In genomic region chr1:192726996-192727624, GRCm38 (mm10) we compare ENCODE assay signal across 7 mouse cellular contexts. TPM values are rescaled to one million over a fixed set of nuclear protein-coding genes. Genes with fewer than 3 reads are reported as not detected.
DNase-seq lines count a peak whose midpoint lies in the region; ATAC-seq and TF ChIP-seq lines count a peak whose summit lies in the region.

No protein-coding gene starts in this region.

- H3K9ac ChIP-seq in forebrain, embryonic 14.5 days (ENCODE audit: low read length): no peak overlapping the region
- no peak overlapping the region for H3K9ac ChIP-seq in hindbrain, embryonic 11.5 days (ENCODE audit: low read depth, low read length)

- no peaks in the 10 kb centered on the region for H3K27me3 ChIP-seq in Patski
- no peaks in the 10 kb centered on the region for H3K27me3 ChIP-seq in forebrain, embryonic 14.5 days (replicated peaks; ENCODE audit: control insufficient read depth, insufficient read depth, low read length)
- H3K27me3 ChIP-seq in hindbrain, embryonic 11.5 days (ENCODE audit: control insufficient read depth, insufficient read depth, low read length): no peaks in the 10 kb centered on the region; the same call in 1 of the 2 replicates
- peaks cover 9% of the 10 kb centered on the region for H3K27me3 ChIP-seq in megakaryocyte, embryonic 14.5 days (replicated peaks)

- H3K4me1 ChIP-seq in forebrain, embryonic 14.5 days (ENCODE audit: control insufficient read depth, insufficient read depth, low read length): no peaks in the 10 kb centered on the region
- H3K4me1 ChIP-seq in hindbrain, embryonic 11.5 days (replicated peaks; ENCODE audit: control insufficient read depth, insufficient read depth, low read length): no peaks in the 10 kb centered on the region
- H3K4me1 ChIP-seq in megakaryocyte, embryonic 14.5 days: no peaks in the 10 kb centered on the region; the same call in 1 of the 2 replicates

- no peaks in the 10 kb centered on the region for H3K9me3 ChIP-seq in forebrain, embryonic 14.5 days (replicated peaks; ENCODE audit: control insufficient read depth, low read length)
- no peaks in the 10 kb centered on the region for H3K9me3 ChIP-seq in hindbrain, embryonic 11.5 days (ENCODE audit: control insufficient read depth, low read length)
- H3K9me3 ChIP-seq in megakaryocyte, embryonic 14.5 days: no peaks in the 10 kb centered on the region

- POLR2A ChIA-PET in Patski (lab: Charles Lee): no interaction called here

- no peak overlapping the region for H3K4me2 ChIP-seq in forebrain, embryonic 14.5 days (ENCODE audit: low read length)
- H3K4me2 ChIP-seq in hindbrain, embryonic 11.5 days (replicated peaks; ENCODE audit: low read depth, low read length): no peak overlapping the region

- in situ Hi-C loops in Patski (cut with MboI; ENCODE audit: low pct_unique_long_range_greater_than_20kb): loop anchor here (5.0 kb wide), 1 partner anchor 55 kb away; no protein-coding TSS in a partner anchor

- ATAC-seq in Patski: peak; percentile 58
- ATAC-seq in forebrain, embryonic 14.5 days: peak; percentile 84
- peak; percentile 72 for ATAC-seq in hindbrain, embryonic 11.5 days (ENCODE audit: low FRiP score)

- CTCF ChIA-PET in Patski (lab: Charles Lee): interaction anchor here (0.8 to 1.3 kb wide), 5 partner anchors 9 to 185 kb away, joined by 3 to 6 read pairs (median 3); no protein-coding TSS in a partner anchor

- no peak overlapping the region for H3K27ac ChIP-seq in forebrain, embryonic 14.5 days (ENCODE audit: low read depth, low read length)
- H3K27ac ChIP-seq in hindbrain, embryonic 11.5 days (ENCODE audit: low read depth, low read length): no peak overlapping the region

- no peak overlapping the region for H3K4me3 ChIP-seq in forebrain, embryonic 14.5 days (ENCODE audit: low read depth, low read length)
- H3K4me3 ChIP-seq in hindbrain, embryonic 11.5 days (ENCODE audit: low read depth, low read length): no peak overlapping the region
- H3K4me3 ChIP-seq in megakaryocyte, embryonic 14.5 days (replicated peaks): peak overlapping the region; percentile 35

- no peaks in the 10 kb centered on the region for H3K36me3 ChIP-seq in forebrain, embryonic 14.5 days (ENCODE audit: control insufficient read depth, insufficient read depth, low read length)
- no peaks in the 10 kb centered on the region for H3K36me3 ChIP-seq in hindbrain, embryonic 11.5 days (ENCODE audit: control insufficient read depth, insufficient read depth, low read length)
- no peaks in the 10 kb centered on the region for H3K36me3 ChIP-seq in megakaryocyte, embryonic 14.5 days (replicated peaks; ENCODE audit: low read length)

- WGBS in forebrain, embryonic 14.5 days: 53% methylated on average over 11 of the region's 11 CpGs
- WGBS in hindbrain, embryonic 11.5 days: 60% methylated on average over 11 of the region's 11 CpGs

- no peak for DNase-seq in Patski (ENCODE audit: low read depth, low spot score)
- DNase-seq in cerebellum, adult 11 months: peak; percentile 45
- peak; percentile 73 for DNase-seq in forebrain, embryonic 14.5 days (ENCODE audit: low spot score)
- peak; percentile 82 for DNase-seq in hindbrain, embryonic 11.5 days (ENCODE audit: low spot score)
- peak; percentile 52 to 73 for DNase-seq in layer of hippocampus, postnatal 25 days (ENCODE audit: extremely low spot score in 1 of 2, low spot score in 1 of 2)
- peak; percentile 67 for DNase-seq in right cerebral cortex, postnatal 4 days

- TF ChIP-seq CTCF in Patski (IDR thresholded peaks at IDR 0.05): peak; percentile 95

RNA-seq across cellular contexts. Expression of gene Hhat, which starts 43.9 kb away (rescaled TPM):
- 5.2 TPM for polyA plus RNA-seq in Patski (2021)
- polyA plus RNA-seq in forebrain, embryonic 14.5 days (2014; fragmentation: Nextera tagmentation; extraction: Ambion mirVana): 3.5 and 3.8 TPM in 2 replicates
- polyA plus RNA-seq in hindbrain, embryonic 11.5 days (2014; fragmentation: Nextera tagmentation; extraction: Ambion mirVana): 5.5 and 8.0 TPM in 2 replicates
- total RNA-seq in layer of hippocampus, postnatal 25 days (2021): 1 to 10 TPM; 1.2 to 1.8 TPM
- polyA plus RNA-seq in megakaryocyte, embryonic 14.5 days (2012; ENCODE audit: insufficient read depth, low replicate concordance): 0.03 TPM in 1 of 2 replicates, not detected in the other
